9 mouse cellular contexts compared by ENCODE assay signal in the genomic region with DNA sequence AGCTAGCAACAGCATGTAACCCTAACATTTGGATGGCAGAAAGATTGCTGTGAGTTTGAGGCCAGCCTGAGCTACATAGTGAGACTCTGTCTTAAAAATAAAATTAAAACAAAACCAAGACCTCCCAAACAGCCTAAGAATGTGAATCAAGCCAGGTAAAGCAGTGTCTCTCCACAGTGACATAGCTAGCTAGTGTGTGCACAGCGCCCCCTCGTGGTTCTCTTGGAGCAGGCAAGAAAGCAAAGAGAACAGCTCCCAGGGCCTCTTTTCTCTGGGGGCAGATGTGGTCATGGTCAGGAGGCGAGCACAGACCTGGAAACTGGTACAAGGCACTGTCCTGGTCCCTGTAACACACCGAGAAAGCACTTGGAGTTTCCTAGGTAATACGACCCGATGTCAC. TPM values are rescaled to one million over a fixed set of nuclear protein-coding genes. Genes with fewer than 3 reads are reported as not detected.
DNase-seq lines count a peak whose midpoint lies in the region; ATAC-seq lines count a peak whose summit lies in the region.
"Had no signal": no experiment of that assay in that cellular context is flagged by ENCODE, and none has a peak within 500 bp of the region (broad histone marks: within the 10 kb centered on the region; RNA-seq: fewer than 3 reads in every experiment).

No protein-coding gene starts in this region.

- H3K27ac ChIP-seq in limb, embryonic 10.5 days = no peak overlapping the region

- H3K36me3 ChIP-seq in limb, embryonic 10.5 days = no peaks in the 10 kb centered on the region

- 24% methylated on average over 6 of the region's 6 CpGs for WGBS in limb, embryonic 10.5 days

- H3K4me1 ChIP-seq in limb, embryonic 10.5 days = 0 out of 2 replicates have a peak, but pooled peaks cover 3% of the 10 kb centered on the region

- no peak overlapping the region for H3K4me3 ChIP-seq in limb, embryonic 10.5 days
- H3K4me3 ChIP-seq: myocyte had no signal

- ATAC-seq in hematopoietic stem cell, adult 5-6 weeks (replicated peaks in 1 of 2; ENCODE audit: insufficient read depth in 1 of 2, low FRiP score in 2 of 2, low TSS enrichment in 1 of 2, low read depth in 1 of 2, poor library complexity in 2 of 2, severe bottlenecking in 2 of 2) = peak; percentile 57 to 65

- DNase-seq in left cerebral cortex, adult 18-20 months (ENCODE audit: low spot score in 2 of 2) = peak; percentile 63 to 76
- no peak for DNase-seq in left cerebral cortex, adult 11 months (ENCODE audit: low spot score)
- DNase-seq in adrenal gland, postnatal 25 days = peak; percentile 76
- DNase-seq in embryo, embryonic 11 days = peak; percentile 83
- DNase-seq in limb, embryonic 10.5 days (ENCODE audit: low spot score) = peak; percentile 91
- peak; percentile 12 to 39 for DNase-seq in natural killer cell, adult 2 months (ENCODE audit: low spot score in 2 of 2)
- peak; percentile 40 for DNase-seq in urinary bladder, adult 2 months (ENCODE audit: low spot score)

- no peaks in the 10 kb centered on the region for H3K9me3 ChIP-seq in limb, embryonic 10.5 days (replicated peaks)

- H3K27me3 ChIP-seq in limb, embryonic 10.5 days (ENCODE audit: low read depth, poor library complexity, severe bottlenecking) = no peaks in the 10 kb centered on the region

RNA-seq across cellular contexts. Expression of a gene that starts 35.0 kb away (rescaled TPM):
- 10 to 100 TPM; 28.3 to 29.1 TPM for total RNA-seq in left cerebral cortex, adult 18-20 months (2021)
- total RNA-seq in adrenal gland, postnatal 25 days (2021) = 20.4 and 22.6 TPM in 2 replicates
- 1.6 and 2.6 TPM in 2 replicates for total RNA-seq in hematopoietic stem cell, adult 5-6 weeks (2017)
- 13.6 and 15.1 TPM in 2 replicates for polyA plus RNA-seq in limb, embryonic 10.5 days (2016; fragmentation: Nextera tagmentation; extraction: Ambion mirVana)
- 18.4 and 26.7 TPM in 2 replicates for polyA plus RNA-seq in urinary bladder, adult 2 months (2012; rRNA removed)
